Mouse (Mus musculus) heart, embryonic 14.5 days (tissue): ENCODE data around the gene Rassf2. TPM values are rescaled to one million over a fixed set of nuclear protein-coding genes. Genes with fewer than 3 reads are reported as not detected.

Experiments used
- ATAC-seq: fragments of 200-750 bp; cut with Nextera tagmentation; 2 replicates; pipeline ENCODE4 v1.8.0; 2017; ENCODE audit warnings: low read depth, moderate TSS enrichment; ENCODE audit not compliant: insufficient number of reproducible peaks, insufficient read depth, low FRiP score
- H3K27ac ChIP-seq, 2 experiments: fragments of 200-500 bp in 1 of 2; fragments of 300-500 bp in 1 of 2; sonication (generic) in 1 of 2; replicated peaks in 1 of 2; 2 replicates each; pipeline ENCODE4 v1.5.1; 2012 to 2014; ENCODE audit warnings: low read depth in 2 of 2, low read length in 2 of 2, control low read depth in 1 of 2, mild to moderate bottlenecking in 1 of 2, mixed read lengths in 1 of 2; ENCODE audit not compliant: control insufficient read depth in 1 of 2, insufficient read depth in 1 of 2
- H3K27me3 ChIP-seq: fragments of 300-500 bp; sonication (generic); 2 replicates; pipeline ENCODE4 v1.6.1; 2014; ENCODE audit warnings: mild to moderate bottlenecking, low read length, control low read depth; ENCODE audit not compliant: control insufficient read depth, insufficient read depth
- H3K36me3 ChIP-seq: fragments of 300-500 bp; sonication (generic); 2 replicates; pipeline ENCODE4 v1.6.1; 2014; ENCODE audit warnings: mild to moderate bottlenecking, control low read depth, low read length, mixed read lengths; ENCODE audit not compliant: control insufficient read depth, insufficient read depth
- H3K4me1 ChIP-seq, 2 experiments: fragments of 200-500 bp in 1 of 2; fragments of 300-500 bp in 1 of 2; sonication (generic) in 1 of 2; 2 replicates each; pipeline ENCODE4 v1.6.1; 2012 to 2014; ENCODE audit warnings: low read length in 2 of 2, control low read depth in 1 of 2, mixed read lengths in 1 of 2; ENCODE audit not compliant: control insufficient read depth in 2 of 2, insufficient read depth in 2 of 2
- H3K4me2 ChIP-seq: fragments of 300-500 bp; sonication (generic); 2 replicates; pipeline ENCODE4 v1.6.1; 2014; ENCODE audit warnings: mild to moderate bottlenecking, low read length
- H3K4me3 ChIP-seq, 2 experiments: fragments of 200-500 bp in 1 of 2; fragments of 300-500 bp in 1 of 2; sonication (generic) in 1 of 2; 2 replicates each; pipeline ENCODE4 v1.5.1; 2012 to 2014; ENCODE audit warnings: low read length in 2 of 2, mild to moderate bottlenecking in 2 of 2, control low read depth in 1 of 2, low read depth in 1 of 2, moderate library complexity in 1 of 2; ENCODE audit not compliant: control insufficient read depth in 1 of 2, insufficient read depth in 1 of 2
- H3K9ac ChIP-seq: fragments of 300-500 bp; sonication (generic); 2 replicates; pipeline ENCODE4 v1.6.1; 2014; ENCODE audit warnings: mild to moderate bottlenecking, low read length
- H3K9me3 ChIP-seq: fragments of 300-500 bp; sonication (generic); 2 replicates; pipeline ENCODE4 v1.6.1; 2016; ENCODE audit warnings: low read length, control low read depth; ENCODE audit not compliant: control insufficient read depth
- WGBS: fragments of 180-500 bp; shearing (Covaris S2); extraction: QIAGEN DNeasy Blood & Tissue Kit; methylation state at CpG from one replicate; pipeline ENCODE4 v1.1.7; 2014; 5-methylcytosine and 5-hydroxymethylcytosine counted together
- polyA plus RNA-seq: library from polyadenylated mRNA; unstranded; fragments of >200 nt; fragmentation: Nextera tagmentation; extraction: Ambion mirVana; gene quantifications from 2 replicates; pipeline ENCODE4 v1.2.1, GENCODE M21; 2014

Rassf2 gene
- polyA plus RNA-seq, 1 experiment from 2014 or later, result 10.9 TPM

- ATAC-seq, result no peak
- H3K9me3 ChIP-seq, result no peaks in the 10 kb centered on the region
- no peak overlapping the region for H3K9ac ChIP-seq
- no peak overlapping the region for H3K4me2 ChIP-seq
- H3K36me3 ChIP-seq, result no peaks in the 10 kb centered on the region
- WGBS, result 72% methylated on average over 3 of the region's 3 CpGs
- no peak overlapping the region for H3K27ac ChIP-seq
- peaks cover 15% of the 10 kb centered on the region for H3K27me3 ChIP-seq
- H3K4me3 ChIP-seq, result no peak overlapping the region
- H3K4me1 ChIP-seq, result peaks cover 9 to 17% of the 10 kb centered on the region in 2 experiments; a peak in 3 of 4 replicates
Measured at GRCm38 (mm10) chr2:131948156-131948555, 81.9 kb downstream of the Rassf2 start.

DNA sequence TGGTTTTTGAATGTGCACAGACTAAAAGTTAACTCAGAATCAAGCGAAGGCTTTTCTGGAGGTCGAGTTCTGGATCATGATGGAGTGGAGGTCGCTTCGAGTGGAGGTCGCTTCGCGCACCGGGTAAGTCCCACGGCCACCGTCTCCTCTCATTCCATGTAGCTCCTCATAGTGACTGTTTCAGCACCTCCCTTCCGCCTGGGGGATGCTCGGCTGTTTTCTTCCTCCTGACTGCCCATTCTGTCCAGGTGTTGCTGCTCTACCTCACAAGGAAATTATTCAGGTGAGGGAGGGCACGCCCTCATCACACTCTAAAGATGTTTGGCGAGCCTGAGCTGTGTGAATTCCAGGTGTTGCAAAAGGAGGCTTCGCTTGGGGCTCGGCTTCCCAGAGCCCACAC, 83.7 kb downstream of the Rassf2 start:
- Histone ChIP-seq H3K36me3 (no peaks in the 10 kb centered on the region), H3K4me2 (no peak overlapping the region), H3K4me1 (peaks cover 5 to 10% of the 10 kb centered on the region in 2 experiments; a peak in 3 of 4 replicates), H3K4me3 (no peak overlapping the region), H3K27ac (no peak overlapping the region), H3K9me3 (no peaks in the 10 kb centered on the region), H3K9ac (no peak overlapping the region), H3K27me3 (peaks cover under 1% of the 10 kb centered on the region; the same call in 1 of the 2 replicates)
- 91% methylated on average over 16 of the region's 16 CpGs for WGBS
- ATAC-seq, result no peak

DNA sequence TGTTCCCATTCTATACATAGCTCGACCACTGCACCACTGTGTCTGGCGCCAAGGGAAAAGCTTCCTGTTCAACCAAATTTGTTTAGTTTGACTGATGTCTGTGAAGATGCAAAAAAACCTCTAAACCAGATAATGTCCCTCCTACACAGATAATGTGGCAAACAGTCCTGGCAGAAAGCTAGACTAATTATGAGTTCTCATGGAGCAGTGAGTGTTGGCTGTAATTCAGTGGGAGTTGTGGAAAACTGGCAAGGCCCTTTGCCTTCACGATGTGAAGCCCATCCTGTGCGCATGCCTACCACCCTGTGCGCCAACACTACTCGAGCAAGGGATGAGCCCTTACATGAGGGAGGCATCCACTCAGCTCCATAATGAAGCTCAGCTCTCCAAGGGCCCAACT, 84.3 kb downstream of the Rassf2 start:
- no peak overlapping the region for H3K4me2 ChIP-seq
- no peak overlapping the region for H3K4me3 ChIP-seq
- peaks cover 4 to 10% of the 10 kb centered on the region in 2 experiments; a peak in 3 of 4 replicates for H3K4me1 ChIP-seq
- no peak for ATAC-seq
- H3K9ac ChIP-seq, result no peak overlapping the region
- no peaks in the 10 kb centered on the region for H3K9me3 ChIP-seq
- WGBS, result 81% methylated on average over 6 of the region's 6 CpGs
- H3K36me3 ChIP-seq, result no peaks in the 10 kb centered on the region
- no peaks in the 10 kb centered on the region for H3K27me3 ChIP-seq
- H3K27ac ChIP-seq, result no peak overlapping the region

- no peak overlapping the region for H3K9ac ChIP-seq
- H3K9me3 ChIP-seq, result no peaks in the 10 kb centered on the region
- H3K4me2 ChIP-seq, result no peak overlapping the region
- H3K27me3 ChIP-seq, result no peaks in the 10 kb centered on the region
- 54% methylated on average over 8 of the region's 8 CpGs for WGBS
- no peaks in the 10 kb centered on the region for H3K36me3 ChIP-seq
- H3K4me3 ChIP-seq, result no peak overlapping the region
- no peak overlapping the region for H3K27ac ChIP-seq
- peaks cover 0 to 5% of the 10 kb centered on the region in 2 experiments; a peak in 3 of 4 replicates for H3K4me1 ChIP-seq
- no peak for ATAC-seq
Measured at GRCm38 (mm10) chr2:131945225-131945624, 84.8 kb downstream of the Rassf2 start.

DNA sequence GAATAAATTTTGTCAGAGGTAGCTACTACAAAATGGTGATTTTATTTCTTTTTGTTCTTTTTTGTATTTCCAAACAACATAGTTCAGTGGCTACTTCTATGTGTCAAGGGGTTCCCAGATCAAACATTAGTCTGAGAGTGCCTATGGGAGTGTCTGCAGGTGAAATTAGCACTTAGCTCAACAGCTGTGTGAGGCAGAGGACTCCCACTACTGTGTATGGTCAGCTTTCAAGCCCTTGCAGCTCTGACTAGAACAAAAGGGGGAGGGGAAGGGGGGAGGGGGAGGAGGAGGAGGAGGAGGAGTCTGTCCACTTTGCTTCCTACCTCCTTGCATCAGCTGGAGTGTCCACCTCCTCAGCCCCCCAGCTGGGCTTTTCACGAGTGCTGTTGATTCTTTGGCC, 85.7 kb downstream of the Rassf2 start:
- WGBS, result 31% methylated on average over 1 of the region's 1 CpGs
- Histone ChIP-seq H3K9ac (no peak overlapping the region), H3K4me3 (no peak overlapping the region), H3K4me1 (peaks cover 0 to 5% of the 10 kb centered on the region in 2 experiments; a peak in 3 of 4 replicates), H3K4me2 (no peak overlapping the region), H3K27me3 (no peaks in the 10 kb centered on the region), H3K36me3 (no peaks in the 10 kb centered on the region), H3K9me3 (no peaks in the 10 kb centered on the region), H3K27ac (no peak overlapping the region)
- no peak for ATAC-seq

DNA sequence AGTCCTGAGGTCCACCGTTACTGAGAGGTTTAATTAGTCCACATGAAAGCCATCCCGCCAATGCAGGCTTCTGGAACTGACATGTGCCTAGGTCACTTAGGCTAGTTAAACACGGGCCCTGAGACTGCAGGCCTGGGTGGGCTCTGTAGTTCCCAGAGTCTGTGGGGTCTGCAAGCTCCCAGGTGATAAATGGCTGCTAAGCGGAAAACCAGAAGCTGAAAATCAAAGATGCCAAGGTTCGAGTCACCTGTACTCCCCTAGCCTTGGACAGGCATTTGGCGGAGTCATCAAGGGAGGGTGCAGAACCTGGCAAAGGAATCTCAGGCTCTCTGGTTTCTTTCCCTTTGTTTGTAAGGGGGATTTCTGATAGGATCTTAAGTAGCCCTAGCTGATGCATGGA, 88.6 kb downstream of the Rassf2 start:
- no peak overlapping the region for H3K4me3 ChIP-seq
- H3K9ac ChIP-seq, result no peak overlapping the region
- no peak overlapping the region for H3K27ac ChIP-seq
- WGBS, result 88% methylated on average over 6 of the region's 6 CpGs
- no peaks in the 10 kb centered on the region for H3K9me3 ChIP-seq
- H3K4me2 ChIP-seq, result no peak overlapping the region
- no peak for ATAC-seq
- H3K27me3 ChIP-seq, result no peaks in the 10 kb centered on the region
- H3K4me1 ChIP-seq, result peaks cover 0 to 5% of the 10 kb centered on the region in 2 experiments; a peak in 2 of 4 replicates
- peaks cover 12% of the 10 kb centered on the region for H3K36me3 ChIP-seq

GRCm38 (mm10) chr2:131940506-131940905, 89.6 kb downstream of the Rassf2 start:
- ATAC-seq, result no peak
- Histone ChIP-seq H3K4me2 (no peak overlapping the region), H3K27me3 (no peaks in the 10 kb centered on the region), H3K36me3 (peaks cover 15% of the 10 kb centered on the region), H3K4me3 (no peak overlapping the region), H3K9ac (no peak overlapping the region), H3K9me3 (no peaks in the 10 kb centered on the region), H3K4me1 (peaks cover 3 to 6% of the 10 kb centered on the region in 2 experiments), H3K27ac (no peak overlapping the region)
- WGBS, result 39% methylated on average over 3 of the region's 3 CpGs
